Mouse (Mus musculus) lung, postnatal 0 days (tissue): ENCODE results near the gene Ovol3.

Source experiments
- CTCF ChIP-seq: IDR thresholded peaks from 2 replicates; pipeline ENCODE4 v1.5.1; 2016; ENCODE audit warnings: antibody characterized with exemption, mild to moderate bottlenecking
- EP300 ChIP-seq: IDR thresholded peaks from 2 replicates; pipeline ENCODE4 v1.6.1; 2016; ENCODE audit warnings: antibody characterized with exemption, mild to moderate bottlenecking, control low read depth

GRCm38 (mm10) chr7:30220008-30220356, 15.5 kb downstream of the Ovol3 start:
- TF ChIP-seq EP300 (peak; percentile 96), CTCF (no peak)
